Mouse (Mus musculus) retina, adult 2 months (tissue): ENCODE measurements around the gene Zswim7.
"Not testable (repeated sequence)": the region's sequence is repeated elsewhere in the genome, so short reads cannot be mapped to it uniquely, and the experiment has no call there.

Experiments used
- DNase-seq: peaks from one replicate; pipeline ENCODE4 v3.0.0-alpha.2; 2012; ENCODE audit warnings: low read depth, low spot score

Zswim7 gene

DNA sequence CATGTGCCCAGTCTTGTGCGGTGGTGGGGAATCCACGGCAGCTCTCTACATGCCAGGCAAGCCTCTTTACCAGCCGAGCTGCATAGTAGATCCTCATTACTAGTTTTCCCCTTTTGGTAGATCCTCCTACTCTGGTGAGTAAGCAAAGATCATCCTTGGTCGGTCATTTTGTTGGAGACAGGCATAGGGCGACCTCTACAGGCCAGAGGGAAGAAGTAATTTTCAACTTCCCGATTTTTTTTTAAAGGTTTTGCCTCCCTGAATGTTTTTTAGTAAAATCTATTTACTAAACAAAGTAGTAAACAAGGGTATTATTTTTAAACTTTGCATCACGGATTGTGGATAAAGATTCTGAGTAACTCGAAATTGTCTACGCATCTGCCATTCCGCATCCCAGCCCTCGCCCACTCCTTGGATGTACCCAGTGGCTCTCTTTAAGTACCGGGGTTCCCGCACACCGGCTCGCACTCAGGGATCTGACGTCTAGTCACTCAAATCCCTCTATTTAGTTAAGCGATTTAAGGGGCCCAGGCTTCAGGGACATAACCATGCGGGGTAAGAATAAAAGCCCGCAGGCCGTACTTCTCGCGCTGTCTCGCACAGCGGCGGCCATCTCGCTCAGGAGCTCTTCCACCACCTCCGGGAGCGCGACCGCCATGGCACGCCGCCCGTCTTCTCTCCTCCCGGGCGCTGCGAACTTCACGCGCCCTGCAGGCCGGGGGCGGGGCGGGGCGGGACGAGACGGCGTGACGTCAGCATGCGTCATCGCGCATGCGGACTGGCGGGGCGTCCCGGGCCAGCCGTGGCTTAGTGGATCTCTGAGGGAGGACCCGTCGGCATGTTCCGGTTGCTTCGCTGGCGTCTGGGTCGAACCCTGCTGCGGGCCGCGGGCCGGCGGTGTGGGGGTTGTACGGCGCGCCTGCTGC is at the start of gene Zswim7, which contains the start of gene Ttc19:
Gene Zswim7, minus strand, starts transcription at position 701 of the 926 bp plus-strand sequence.
Gene Ttc19, plus strand, starts transcription at position 799 of the 926 bp plus-strand sequence.
- peak; percentile 88 for DNase-seq

DNA sequence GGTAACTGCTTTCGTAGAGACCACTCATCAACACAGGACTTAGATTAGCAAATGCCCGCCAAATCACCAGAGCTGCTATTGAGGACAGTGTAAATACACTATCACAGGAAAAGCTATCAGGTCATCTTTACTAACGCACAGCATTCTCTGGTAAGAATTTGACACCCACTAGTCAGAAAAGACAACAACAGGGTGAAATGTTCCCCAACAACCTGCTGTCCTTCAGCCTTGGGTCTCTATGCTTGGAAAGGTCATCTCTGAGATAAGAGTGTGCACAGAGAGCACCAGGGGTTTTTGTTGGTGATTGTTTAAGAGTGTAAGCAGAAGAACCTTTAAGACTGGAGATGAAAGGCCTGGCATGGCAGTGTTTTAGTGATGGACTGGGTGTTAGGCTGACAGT is 42.5 kb upstream of the Zswim7 start:
- DNase-seq = no peak

DNA sequence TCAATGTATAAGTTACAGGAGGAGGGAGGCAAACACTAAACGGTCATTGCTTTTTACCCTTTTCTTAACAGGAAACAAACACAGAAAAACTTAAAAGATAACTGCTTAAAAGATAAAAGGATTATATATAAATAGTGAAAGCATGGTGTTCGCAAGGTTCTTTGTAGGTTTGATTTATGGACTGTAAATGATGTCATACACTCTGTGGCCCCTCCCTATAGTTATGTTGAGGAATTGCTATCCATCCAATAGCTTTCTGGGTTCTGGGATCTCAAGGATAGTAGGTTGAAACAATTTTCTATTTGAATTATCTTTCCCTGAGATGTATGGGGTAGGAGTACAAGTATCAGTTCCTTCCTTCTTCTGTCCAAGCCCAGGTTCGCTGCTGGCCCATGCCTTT is 38.9 kb upstream of the Zswim7 start:
- DNase-seq = no peak

DNA sequence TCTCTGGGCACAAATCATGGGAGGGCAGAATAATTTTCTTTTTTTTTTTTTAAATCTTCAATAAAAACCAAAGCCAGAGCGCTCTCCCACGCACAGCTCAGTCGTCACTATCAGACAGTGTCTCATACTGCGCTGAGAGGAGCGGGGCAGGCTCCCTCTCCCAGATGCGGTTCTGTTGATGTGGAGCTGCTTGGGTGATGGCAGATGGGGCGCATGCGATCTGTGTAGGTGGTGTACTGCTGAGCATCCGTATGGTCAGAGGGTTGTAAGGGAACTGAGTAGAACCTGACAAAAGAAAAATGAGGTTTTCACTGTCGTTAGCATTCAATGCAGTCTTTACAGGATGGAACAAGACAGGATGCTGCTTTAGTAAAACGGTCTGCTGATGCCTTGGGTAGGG is 36.6 kb upstream of the Zswim7 start:
- DNase-seq = no peak

DNA sequence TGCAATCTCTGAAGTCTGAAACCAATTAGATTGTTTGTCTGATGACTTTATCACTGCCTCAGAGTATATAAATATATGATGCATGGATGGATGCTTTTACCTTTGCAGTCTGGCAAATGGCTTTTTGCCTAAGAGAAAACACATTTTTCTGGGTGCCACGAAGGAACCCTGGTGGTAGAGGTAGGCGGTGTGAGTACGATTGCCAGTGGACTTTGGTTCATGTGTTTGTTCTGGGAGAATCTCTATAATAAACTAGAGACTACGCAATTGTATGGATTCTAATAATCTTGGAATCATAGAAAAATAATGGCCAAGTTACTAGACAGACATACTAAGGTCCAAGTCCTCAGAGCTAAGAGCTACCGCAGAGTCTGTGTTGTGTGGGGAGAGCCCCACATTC is 33.8 kb upstream of the Zswim7 start:
- no peak for DNase-seq

DNA sequence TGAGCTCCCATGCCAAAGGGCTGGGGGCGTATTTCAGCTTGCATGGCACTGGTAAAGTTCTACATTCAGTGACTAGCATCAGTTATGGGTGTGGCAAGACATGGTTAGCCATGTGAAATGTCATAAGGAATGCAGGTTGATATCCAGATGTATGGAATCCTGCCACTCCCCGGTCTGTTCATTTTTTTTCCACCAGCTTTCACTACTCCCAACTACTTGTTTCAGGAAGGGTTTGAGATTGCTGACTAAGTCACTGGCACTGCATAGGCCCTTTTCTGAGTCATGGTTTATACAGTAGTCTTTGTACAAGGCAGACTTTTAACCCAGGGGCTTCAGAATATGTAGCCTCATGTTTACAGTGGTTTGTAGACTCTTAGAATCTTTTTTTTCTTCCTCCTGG is 28.1 kb upstream of the Zswim7 start:
- no peak for DNase-seq

DNA sequence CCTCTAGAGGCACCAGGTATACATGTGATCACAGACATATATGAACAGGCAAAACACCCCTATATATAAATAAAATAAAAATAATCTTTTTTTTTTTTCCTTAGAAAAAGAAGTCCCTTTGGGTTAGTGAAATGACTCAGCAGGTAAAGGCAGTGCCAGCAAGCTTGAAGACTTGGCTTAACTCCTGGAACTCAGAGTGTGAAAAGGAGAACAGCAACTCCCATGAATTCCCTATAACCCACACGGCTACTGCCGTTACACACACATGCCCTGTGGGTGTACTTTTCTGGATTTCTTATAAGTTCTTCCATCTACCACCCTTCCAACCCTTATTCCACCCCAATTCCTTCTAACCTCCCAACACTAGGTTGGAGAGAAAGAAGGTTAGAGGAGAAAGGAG is 24.7 kb upstream of the Zswim7 start:
- no peak for DNase-seq

DNA sequence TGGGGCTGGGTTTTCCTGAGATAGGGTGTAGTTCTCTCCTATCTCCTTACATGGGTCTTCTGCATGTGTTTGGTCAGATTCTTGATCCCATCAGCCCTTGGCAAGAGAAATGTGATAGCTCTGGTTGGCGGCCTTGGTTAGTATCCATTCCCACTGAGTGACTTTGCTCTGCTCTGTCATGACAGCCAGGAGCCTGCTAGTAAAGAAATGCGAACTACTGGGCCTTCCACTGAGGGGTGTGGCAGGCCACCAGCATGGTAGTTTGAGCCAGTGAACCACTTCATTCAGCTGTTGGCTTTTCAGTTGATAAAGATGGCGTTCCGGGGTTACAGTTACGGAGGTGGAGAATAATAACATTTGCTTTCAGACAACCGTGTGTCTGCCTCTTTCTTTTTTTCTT is 17.7 kb upstream of the Zswim7 start:
- DNase-seq = no peak

DNA sequence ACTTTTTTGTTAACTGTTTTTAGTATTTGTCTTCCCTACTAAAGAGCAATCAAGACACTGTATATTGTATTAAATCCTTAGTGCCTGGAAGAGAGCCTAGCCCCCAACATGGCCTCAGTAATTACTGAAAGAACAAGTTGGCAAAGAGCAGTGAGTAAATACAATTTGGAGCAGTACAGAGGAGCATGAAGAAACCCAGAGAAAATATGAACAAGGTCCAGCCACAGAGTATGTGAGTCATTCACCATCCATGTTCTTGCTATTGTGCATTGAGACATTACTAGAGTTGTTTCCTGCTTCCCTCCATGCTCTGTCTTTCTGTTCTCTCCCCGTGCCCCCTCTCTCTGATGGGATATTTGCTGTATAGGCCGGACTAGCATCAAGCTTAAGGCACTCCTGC is 12.9 kb upstream of the Zswim7 start:
- DNase-seq = no peak

DNA sequence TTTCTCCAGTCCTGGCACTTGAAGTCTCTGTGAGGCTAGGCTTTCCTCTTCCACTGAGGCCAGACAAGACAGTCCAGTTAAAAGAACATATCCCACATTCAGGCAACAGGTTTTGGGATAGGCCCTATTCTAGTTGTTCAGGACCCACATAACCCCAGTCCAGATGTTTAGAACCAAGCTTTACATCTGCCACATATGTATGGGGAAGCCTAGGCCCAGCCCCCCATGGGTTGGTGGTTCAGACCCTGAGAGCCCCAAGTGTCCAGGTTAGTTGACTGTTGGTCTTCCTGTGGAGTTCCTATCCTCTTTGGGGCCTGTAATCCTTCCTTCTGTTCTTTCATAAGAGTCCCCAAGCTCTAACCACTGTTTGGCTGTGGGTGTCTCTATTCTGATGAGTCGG is 6.5 kb upstream of the Zswim7 start:
- DNase-seq = no peak

DNA sequence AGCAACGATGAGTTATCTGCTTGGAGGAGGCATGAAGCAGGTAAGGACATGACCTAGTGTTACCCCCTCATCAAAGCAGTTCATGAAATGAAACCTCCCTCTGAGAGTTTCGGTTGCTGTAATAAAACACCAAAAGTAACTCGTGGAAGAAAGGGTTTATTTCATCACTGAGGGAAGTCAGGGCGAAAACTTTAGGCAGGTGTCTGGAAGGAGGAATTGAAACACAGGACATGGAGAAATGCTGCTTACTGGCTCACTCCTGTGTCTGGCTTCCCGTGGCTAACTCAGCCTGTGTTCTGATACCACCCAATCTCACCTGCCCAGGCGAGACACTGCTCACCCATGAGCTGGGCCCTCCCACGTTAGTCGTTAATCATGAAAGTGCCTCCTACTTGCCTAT is 3.8 kb upstream of the Zswim7 start:
- DNase-seq = no peak

DNA sequence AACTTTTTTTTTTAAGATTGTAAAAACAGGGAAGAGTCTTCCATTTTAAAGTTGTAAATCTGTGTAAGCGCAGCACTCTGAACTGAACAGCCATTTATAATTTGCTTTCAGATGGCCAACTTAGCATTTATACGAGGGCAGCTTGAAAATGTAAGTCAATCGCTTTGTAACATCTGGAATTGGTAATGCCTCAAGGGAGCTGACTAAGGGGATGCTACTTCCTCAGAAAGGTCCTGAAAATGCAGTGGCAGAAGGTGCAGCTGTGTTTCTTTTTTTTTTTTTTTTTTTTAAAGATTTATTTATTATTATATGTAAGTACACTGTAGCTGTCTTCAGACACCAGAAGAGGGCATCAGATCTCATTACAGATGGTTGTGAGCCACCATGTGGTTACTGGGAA is 2.8 kb upstream of the Zswim7 start:
- not testable (repeated sequence) for DNase-seq

DNA sequence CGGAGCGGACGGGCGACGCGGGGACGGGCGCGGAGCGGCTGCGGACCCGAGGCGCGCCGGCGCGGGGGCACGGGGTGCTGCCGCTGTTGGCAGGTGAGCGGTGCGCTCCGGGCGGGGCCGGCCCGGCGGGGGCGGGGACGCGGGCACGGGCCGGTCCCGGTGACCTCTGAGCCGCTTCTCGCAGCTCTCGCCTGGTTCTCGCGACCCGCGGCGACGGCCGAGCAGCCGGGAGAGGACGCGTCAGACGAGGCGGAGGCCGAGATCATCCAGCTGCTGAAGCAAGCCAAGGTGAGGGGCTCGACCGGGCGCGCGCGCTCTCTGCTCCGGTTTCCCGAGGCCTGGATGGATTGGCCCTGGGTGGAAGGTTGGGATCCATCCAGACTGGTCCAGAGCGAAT is 424 bp upstream of the Zswim7 start:
- DNase-seq = no peak

DNA sequence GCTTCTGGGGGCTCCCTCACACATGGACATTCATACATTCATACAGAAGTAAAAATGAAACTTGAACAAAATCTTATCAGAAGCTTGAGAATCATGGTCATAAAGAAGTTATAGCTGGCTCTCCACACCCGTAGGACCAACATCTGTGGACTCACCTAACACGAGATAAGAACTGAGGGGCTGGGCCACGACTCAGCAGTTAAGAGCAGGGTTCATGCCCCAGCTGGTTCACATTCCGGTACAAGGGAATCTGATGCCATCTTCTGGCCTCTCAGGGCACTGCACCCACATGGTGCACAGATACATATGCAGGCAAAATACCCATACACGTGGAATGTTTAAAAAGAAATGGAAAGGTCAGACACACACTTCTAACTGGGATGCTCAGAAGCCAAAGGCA is 3.1 kb downstream of the Zswim7 start:
- no peak for DNase-seq

DNA sequence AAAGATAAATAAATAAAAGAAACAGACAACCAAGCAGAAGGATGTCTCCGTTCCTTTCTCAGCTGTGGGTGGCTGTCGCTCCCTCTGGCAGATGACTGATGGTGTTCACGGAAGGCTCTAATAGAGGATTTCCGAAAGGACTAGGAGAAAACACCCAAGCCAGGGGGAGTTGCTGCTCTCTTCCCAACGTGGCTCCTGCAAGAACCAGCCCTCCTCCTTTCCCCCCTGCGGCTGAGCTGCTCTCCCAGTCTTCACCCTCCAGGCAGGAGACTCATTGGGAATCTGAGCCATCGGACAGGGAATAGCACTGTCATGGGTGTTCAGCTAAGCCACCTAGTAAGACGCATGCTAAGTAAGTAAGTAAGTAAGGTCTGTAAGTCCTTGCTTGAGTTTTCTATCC is 4.1 kb downstream of the Zswim7 start:
- no peak for DNase-seq

DNA sequence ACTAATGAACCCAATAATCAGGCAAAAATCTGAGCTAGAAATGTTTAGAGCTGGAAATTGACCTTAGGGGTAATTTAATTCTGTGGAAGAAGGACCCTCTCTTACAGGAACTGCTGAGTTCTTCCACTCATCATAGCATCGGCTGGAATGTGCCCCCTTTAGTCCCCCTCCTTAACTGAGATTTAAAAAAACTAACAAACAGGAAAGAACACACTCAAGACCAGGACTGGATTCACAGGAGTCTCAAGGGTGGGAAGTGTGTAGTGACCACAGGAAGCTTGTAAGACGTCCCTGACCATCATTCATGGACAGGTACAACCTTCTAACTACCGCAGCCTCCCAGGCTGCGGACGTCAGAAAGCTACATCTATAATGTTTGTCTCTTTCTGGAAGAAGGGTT is 10.3 kb downstream of the Zswim7 start:
- no peak for DNase-seq

DNA sequence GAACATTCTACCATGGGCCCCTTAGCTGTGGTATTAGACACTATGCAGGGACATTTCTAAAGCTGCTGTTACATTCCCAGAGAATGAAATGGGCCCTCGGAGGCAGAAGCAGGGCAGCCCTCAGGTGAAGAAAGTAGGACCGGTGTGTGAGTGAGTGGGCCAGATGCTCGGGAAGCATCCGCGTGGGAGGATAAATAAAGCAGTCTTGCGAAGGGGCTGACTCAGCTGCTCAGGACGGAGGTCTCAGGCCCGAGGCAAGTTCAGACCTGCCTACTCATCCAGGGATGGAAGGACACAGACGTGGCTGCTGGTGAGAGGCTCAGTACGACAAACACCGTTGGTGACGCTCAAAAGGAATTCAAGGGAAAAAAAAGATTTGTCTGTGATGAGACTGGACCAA is 12.1 kb downstream of the Zswim7 start:
- DNase-seq = no peak

DNA sequence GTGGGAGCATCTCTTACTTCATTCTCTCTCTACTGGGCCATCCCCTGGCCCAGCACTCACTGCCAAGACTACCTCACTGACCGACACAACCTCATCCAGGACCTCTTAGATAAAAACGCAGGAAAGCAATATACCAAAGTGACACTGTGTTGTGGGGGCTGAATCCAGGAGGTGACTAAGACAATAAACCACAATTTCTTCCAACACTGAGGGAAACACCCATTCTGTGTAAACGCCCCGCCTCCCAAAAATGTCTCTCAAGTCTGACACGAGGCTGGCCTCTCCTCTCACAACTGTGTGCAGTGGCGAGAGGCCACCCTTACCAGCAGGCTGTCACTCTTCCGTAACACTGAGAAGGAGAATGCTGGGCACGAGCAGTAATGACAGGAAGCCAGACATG is 12.8 kb downstream of the Zswim7 start:
- no peak for DNase-seq

DNA sequence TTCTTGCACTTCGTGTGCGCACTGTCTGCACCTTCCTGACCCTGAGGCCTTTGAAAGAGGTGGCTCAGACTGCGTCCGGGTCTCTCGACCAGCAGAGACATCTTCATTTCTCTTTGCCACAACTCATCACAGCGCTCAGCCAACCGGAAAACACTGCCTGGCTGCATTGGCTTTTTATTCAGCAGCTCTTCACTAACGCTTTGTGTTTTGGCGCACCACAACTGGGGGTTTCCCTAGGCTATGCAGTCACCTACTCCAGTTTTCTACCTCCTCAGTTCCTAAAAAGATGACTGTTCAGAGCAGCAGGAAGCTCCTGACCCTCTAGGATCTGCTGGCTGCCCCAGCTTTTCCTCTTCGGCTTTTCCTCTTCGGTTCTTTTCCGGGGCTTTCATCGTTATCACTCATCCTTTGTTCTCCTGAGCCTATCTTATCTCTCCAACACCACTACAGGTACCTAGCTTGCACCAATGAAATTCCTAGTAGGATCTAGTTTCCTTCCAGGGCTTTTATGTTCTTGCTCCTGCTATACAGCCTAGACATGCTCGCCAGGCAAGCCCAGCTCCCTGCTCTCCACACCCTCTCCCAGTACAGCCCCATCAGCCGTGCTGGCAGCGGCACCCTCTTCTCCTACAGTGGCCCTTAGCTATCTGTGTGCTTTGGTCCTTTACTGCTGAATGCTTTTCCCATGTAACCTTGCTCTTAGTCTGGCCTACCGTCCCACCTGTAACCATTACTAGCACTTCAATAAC is 14.5 kb downstream of the Zswim7 start:
- no peak for DNase-seq

DNA sequence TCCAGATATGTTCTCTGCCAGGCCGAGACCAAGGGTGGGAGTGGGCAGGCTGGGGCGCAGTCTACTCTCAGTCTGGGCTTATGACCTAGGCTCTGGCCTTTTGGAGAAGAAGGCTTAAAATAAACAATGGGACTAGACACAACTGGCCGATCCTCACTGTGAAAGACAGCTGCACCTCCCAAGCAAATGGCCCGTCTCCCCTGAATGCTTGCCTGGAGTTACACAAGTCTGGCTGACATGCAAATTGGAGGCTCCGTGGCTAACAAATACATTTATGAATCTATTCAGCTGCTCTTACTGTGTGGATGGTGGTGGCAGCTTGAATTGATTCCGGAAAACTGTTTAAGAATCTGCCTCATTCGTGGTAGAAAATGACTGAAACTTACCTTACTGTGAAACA is 15.5 kb downstream of the Zswim7 start:
- DNase-seq = no peak

DNA sequence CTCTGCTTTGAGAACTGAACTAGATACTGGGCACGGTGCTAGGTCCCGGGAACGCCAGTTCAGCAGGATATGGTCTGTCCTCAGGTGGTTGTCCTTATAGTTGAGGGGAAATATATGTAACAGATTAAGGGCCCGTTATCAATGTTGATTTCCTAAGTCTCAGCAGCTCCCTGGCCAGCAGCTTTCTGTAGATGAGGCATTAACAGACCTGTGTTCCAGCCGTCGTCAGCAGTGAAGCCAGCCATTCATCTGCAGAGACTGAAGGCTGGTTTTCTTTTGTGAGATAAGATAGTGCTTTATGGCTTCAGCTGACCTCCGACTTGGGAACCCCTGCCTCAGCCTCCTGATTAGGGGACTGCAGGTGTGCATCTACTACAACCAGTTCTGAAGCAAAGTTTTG is 17.2 kb downstream of the Zswim7 start:
- no peak for DNase-seq

DNA sequence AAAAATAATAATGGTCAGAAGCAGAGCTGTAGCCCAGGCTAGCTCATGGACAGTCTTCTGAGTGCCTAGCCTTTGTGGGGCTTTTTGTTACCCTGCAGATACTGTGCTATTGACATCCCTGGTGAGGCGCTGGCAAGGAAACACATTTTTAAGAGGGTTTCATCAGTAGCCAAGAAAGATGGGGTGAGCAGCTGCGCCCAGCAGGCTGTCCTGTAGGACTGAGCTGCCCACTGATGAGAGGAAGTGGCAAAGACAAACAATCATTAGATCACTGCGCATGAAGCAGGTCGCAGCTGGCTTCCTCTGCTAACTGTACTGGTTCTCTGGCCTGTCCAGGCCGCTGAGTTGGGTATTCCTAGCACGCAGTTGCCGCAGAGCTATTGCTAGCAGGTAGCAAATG is 17.6 kb downstream of the Zswim7 start:
- no peak for DNase-seq

DNA sequence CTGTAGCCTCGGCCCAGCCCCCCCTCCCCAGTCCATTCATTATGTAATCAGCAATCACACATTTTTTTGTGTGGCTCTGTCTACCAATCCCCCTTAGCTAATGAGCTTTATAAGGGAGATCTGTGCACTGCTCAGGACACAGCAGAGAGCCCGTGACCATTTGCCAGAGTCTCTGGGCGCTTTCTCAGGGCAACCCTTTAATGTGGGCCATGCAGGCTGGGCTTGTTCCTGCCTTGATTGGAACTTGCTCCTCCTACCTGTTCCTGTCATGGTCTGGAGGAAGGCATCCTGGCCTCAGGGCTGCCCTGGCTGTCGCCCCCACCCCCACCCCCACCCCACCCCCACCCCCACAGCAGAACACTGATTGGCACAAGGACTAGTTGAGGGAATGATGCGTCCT is 22.0 kb downstream of the Zswim7 start:
- DNase-seq = no peak
